Mouse (Mus musculus) liver, embryonic 14.5 days (tissue): ENCODE measurements at regions not wholly inside any gene's neighbourhood (a gene's known extent, or its start where the extent isn't known, plus 50 kb on each side); places are given as distances from the start of the nearest gene placed in this dataset.

Experiments
- CTCF ChIP-seq: IDR thresholded peaks from 2 replicates; pipeline ENCODE4 v1.5.1; 2016; ENCODE audit warnings: antibody characterized with exemption, low read depth, control low read depth
- EP300 ChIP-seq: IDR thresholded peaks from 2 replicates; pipeline ENCODE4 v1.6.1; 2016; ENCODE audit warnings: antibody characterized with exemption, low read depth

GRCm38 (mm10) chr11:84672841-84673473 lies 146.4 kb downstream of the Mrm1 start:
- TF ChIP-seq CTCF (no peak), EP300 (no peak)
